Mouse (Mus musculus) mesoderm, embryonic 11.5 days (tissue): ENCODE measurements around the gene Slc2a13.

Experiments
- DNase-seq: peaks from one replicate; pipeline ENCODE4 v3.0.0-alpha.2; 2012; ENCODE audit warnings: low read depth, low spot score

Gene Slc2a13

GRCm38 (mm10) chr15:91279571-91279970, 293.5 kb downstream of the Slc2a13 start:
- no peak for DNase-seq

- no peak for DNase-seq
These were observed 297.1 kb downstream of the Slc2a13 start for GRCm38 (mm10) chr15:91275961-91276360.

DNA sequence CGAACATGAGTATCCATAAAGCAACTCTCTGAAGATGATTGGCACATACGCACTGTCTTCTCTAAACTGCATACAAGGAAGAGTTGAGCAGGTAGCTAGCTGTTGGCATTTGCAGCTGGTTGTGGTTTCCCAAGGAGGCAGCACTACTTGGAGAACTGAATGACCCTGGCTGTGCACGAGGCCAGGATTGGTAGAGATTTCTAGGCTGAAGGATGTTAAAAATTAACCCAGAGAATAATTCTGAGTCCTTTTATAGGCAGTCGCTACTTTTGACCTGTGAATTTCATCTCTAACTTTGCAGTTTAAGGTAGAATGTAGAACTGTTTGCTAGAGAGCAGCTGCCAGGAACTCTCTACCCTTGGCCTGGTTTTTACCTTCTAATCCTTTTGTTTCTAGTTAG, 304.5 kb downstream of the Slc2a13 start:
- no peak for DNase-seq

DNA sequence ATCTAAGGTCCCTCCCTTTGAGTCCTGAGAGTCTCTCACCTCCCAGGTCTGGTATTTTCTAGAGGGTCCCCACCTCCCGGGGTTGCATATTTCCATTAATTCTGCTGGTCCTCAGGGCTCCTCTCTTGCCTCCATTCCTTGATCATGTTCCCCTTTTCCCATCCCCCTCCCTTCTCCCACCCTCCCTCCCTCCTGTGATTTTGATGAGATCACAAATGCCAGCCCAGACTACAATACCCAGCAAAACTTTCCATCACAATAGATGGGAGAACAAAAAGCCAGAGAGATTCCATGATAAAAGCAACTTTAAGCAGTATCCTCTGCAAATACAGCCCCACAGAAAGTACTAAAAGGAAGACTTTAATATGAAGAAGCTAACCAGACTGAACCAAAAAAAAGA, 309.1 kb downstream of the Slc2a13 start:
- no peak for DNase-seq

- DNase-seq, result no peak
These were observed 312.5 kb downstream of the Slc2a13 start for GRCm38 (mm10) chr15:91260578-91260977.

GRCm38 (mm10) chr15:91257140-91257539, 315.9 kb downstream of the Slc2a13 start:
- no peak for DNase-seq

GRCm38 (mm10) chr15:91255308-91255707, 317.8 kb downstream of the Slc2a13 start:
- DNase-seq, result no peak

GRCm38 (mm10) chr15:91252956-91253355, 320.1 kb downstream of the Slc2a13 start:
- DNase-seq, result no peak

DNA sequence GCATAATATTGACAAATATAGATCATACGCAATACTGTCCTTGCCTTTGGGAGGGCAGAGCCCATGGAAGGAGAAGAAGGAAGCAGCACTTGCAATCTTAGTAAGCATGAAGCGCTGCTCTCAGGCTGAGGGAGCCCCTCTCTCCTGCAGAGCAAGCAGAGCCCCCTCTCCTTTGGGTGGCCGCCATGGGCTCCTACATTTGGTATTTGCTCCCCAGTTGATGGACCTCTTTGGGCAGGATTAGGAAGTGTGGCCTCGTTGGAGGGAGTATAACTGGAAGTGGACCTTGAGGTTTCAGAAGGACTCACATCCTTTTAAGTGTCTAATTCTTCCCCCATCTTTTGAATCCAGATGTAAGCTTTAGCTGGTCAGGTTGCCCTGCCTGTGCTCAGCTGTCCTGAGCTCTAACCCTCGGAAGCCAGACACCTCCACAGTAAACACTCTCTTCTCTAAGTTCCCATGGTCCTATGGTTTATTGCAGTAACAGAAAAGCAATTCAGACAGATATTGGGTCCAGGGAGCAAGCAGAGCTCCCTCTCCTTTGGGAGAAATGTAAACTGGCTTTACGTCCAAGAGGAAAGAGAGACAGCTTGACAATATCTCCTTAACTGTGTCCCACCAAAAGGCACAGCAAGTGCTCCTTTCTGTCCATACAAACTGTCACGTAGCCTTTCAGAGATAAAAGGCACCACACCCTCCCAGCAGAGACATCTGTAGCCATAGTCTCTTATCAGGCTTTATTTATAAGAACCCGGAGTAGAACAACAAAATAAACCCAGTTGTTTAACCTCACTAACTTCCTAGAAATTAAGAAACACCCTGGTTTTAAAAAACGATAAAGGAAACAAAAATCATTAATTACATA, 321.3 kb downstream of the Slc2a13 start:
- no peak for DNase-seq

GRCm38 (mm10) chr15:91250815-91251214, 322.2 kb downstream of the Slc2a13 start:
- no peak for DNase-seq

DNA sequence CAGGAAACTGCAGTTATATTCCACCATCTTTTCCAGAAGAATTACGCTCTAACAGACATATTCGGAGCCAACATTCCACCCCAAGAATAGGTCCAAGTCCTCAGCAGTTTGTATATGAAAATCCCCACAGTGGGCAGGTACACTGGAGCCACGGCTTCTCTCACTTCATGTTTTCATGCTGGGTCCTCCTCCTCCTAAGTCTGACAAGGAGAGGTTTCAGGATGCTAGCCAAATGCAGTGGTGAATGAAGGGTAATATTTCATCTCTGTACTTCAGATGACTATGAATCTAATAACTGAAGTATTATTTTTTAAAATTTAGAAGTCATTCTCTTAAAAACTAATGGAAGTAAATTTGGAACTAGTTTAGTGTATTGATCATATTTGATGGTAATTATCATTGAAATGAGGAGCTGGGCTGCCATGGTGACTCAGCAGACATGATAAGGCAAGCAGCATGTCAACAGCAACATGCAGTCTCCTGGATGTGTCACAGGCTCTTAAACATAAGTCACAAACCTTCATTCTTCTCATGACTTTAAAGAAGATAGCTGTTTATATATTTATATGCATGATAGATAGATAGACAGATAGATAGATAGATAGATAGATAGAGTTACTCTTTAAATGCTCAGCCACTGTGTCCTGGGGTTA, 332.3 kb downstream of the Slc2a13 start:
- DNase-seq, result no peak

DNA sequence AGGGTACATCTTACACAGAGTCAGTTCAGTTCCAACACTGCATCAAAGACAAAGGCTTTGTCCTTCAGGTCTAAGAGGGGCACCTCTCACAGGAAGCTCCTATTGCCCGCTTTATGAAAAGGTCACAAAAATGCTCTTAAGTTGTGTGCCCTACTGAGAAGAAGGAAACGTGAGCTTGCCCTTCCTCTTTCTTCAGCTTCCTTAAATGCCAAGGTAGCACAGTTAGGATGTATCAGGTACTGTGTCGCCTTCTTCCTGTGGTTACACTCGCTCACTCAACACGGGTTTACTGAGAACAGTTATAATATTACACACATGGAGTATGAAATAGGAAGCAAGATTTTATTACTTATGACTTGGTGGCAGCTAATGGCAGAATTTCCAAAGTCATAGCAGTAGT, 335.8 kb downstream of the Slc2a13 start:
- no peak for DNase-seq
